ENCODE assay signal across 8 mouse cellular contexts in the genomic region with DNA sequence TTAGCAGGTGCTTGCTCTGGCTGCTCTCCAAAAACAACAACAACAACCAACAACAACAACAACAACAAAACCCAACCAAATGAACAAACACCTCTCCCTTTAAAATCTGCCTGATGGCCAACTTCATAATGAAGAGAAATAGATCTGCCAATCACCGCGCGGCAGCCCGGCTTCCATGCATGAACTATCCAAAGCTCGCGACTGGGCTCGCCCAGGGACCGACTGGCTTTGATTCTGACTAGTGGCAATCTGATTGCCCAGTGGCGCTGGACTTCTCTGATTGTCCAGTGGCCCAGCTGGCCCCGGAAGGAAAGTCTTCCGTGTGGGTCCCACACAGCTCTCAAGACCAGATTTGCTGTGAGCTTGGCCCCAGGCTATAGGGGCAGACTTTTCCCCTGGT. TPM values are rescaled to one million over a fixed set of nuclear protein-coding genes. Genes with fewer than 3 reads are reported as not detected.
DNase-seq lines count a peak whose midpoint lies in the region; ATAC-seq lines count a peak whose summit lies in the region.

No protein-coding gene starts in this region.

- H3K4me2 ChIP-seq in embryonic facial prominence, embryonic 14.5 days (ENCODE audit: low read depth, low read length) = peak overlapping the region; percentile 84
- H3K4me2 ChIP-seq in limb, embryonic 13.5 days (replicated peaks) = peak overlapping the region; percentile 94
- peak overlapping the region; percentile 97 for H3K4me2 ChIP-seq in midbrain, embryonic 14.5 days (ENCODE audit: low read length)

- WGBS in embryonic facial prominence, embryonic 14.5 days = under 1% methylated on average over 11 of the region's 11 CpGs
- WGBS in hindbrain, embryonic 10.5 days = 2% methylated on average over 11 of the region's 11 CpGs
- WGBS in limb, embryonic 13.5 days = 2% methylated on average over 11 of the region's 11 CpGs
- WGBS in midbrain, embryonic 14.5 days = under 1% methylated on average over 11 of the region's 11 CpGs

- peaks cover 49% of the 10 kb centered on the region for H3K27me3 ChIP-seq in embryonic facial prominence, embryonic 14.5 days (replicated peaks; ENCODE audit: control insufficient read depth, insufficient read depth, low read length)
- peaks cover 97% of the 10 kb centered on the region for H3K27me3 ChIP-seq in hindbrain, embryonic 10.5 days (ENCODE audit: insufficient read depth, poor library complexity, severe bottlenecking)
- H3K27me3 ChIP-seq in limb, embryonic 13.5 days = peaks cover 76% of the 10 kb centered on the region
- H3K27me3 ChIP-seq in midbrain, embryonic 14.5 days (ENCODE audit: control insufficient read depth, insufficient read depth, low read length) = peaks cover 21% of the 10 kb centered on the region

- peak overlapping the region; percentile 28; the same call in 1 of the 2 replicates for H3K9ac ChIP-seq in embryonic facial prominence, embryonic 14.5 days (ENCODE audit: low read depth, low read length)
- H3K9ac ChIP-seq in limb, embryonic 13.5 days = no peak overlapping the region
- H3K9ac ChIP-seq in midbrain, embryonic 14.5 days (replicated peaks; ENCODE audit: low read length) = peak overlapping the region; percentile 50

- H3K4me1 ChIP-seq in embryonic facial prominence, embryonic 14.5 days (ENCODE audit: control insufficient read depth, insufficient read depth, low read length) = no peaks in the 10 kb centered on the region; the same call in 1 of the 2 replicates
- H3K4me1 ChIP-seq in hindbrain, embryonic 10.5 days (replicated peaks) = peaks cover 27% of the 10 kb centered on the region
- peaks cover 18% of the 10 kb centered on the region for H3K4me1 ChIP-seq in limb, embryonic 13.5 days
- H3K4me1 ChIP-seq in midbrain, embryonic 14.5 days (ENCODE audit: control insufficient read depth, insufficient read depth, low read length) = 0 out of 2 replicates have a peak, but pooled peaks cover 5% of the 10 kb centered on the region

- DNase-seq in right cerebral cortex, postnatal 4 days = peak; percentile 37
- no peak for DNase-seq in right cerebral cortex, postnatal 25 days
- no peak for DNase-seq in embryonic facial prominence, embryonic 14.5 days (ENCODE audit: low spot score)
- DNase-seq in hindbrain, embryonic 10.5 days (ENCODE audit: low spot score) = peak; percentile 57
- peak; percentile 72 for DNase-seq in midbrain, embryonic 14.5 days
- DNase-seq in spleen, postnatal 14 days (ENCODE audit: low spot score in 2 of 2) = no peak
- no peak for DNase-seq in frontal cortex, adult 2 months (ENCODE audit: extremely low spot score in 1 of 2, low spot score in 1 of 2)

- no peak overlapping the region for H3K27ac ChIP-seq in embryonic facial prominence, embryonic 14.5 days (replicated peaks; ENCODE audit: low read depth, low read length)
- peak overlapping the region; percentile 81 for H3K27ac ChIP-seq in hindbrain, embryonic 10.5 days
- H3K27ac ChIP-seq in limb, embryonic 13.5 days = no peak overlapping the region
- no peak overlapping the region for H3K27ac ChIP-seq in midbrain, embryonic 14.5 days (replicated peaks; ENCODE audit: low read depth, low read length)

- ATAC-seq in embryonic facial prominence, embryonic 14.5 days (ENCODE audit: low read depth) = peak; percentile 56; the same call in 1 of the 2 replicates
- 0 out of 2 replicates have a peak, but pooled peaks have one; percentile 39 for ATAC-seq in limb, embryonic 13.5 days (ENCODE audit: low FRiP score, low read depth)
- no peak for ATAC-seq in midbrain, embryonic 14.5 days (ENCODE audit: low FRiP score, low TSS enrichment)

- H3K9me3 ChIP-seq in embryonic facial prominence, embryonic 14.5 days (ENCODE audit: control insufficient read depth, low read length) = no peaks in the 10 kb centered on the region
- no peaks in the 10 kb centered on the region for H3K9me3 ChIP-seq in hindbrain, embryonic 10.5 days
- no peaks in the 10 kb centered on the region for H3K9me3 ChIP-seq in limb, embryonic 13.5 days
- no peaks in the 10 kb centered on the region for H3K9me3 ChIP-seq in midbrain, embryonic 14.5 days (ENCODE audit: control insufficient read depth, low read length)

- H3K36me3 ChIP-seq in embryonic facial prominence, embryonic 14.5 days (ENCODE audit: control insufficient read depth, insufficient read depth, low read length) = no peaks in the 10 kb centered on the region
- no peaks in the 10 kb centered on the region; the same call in 1 of the 2 replicates for H3K36me3 ChIP-seq in hindbrain, embryonic 10.5 days
- H3K36me3 ChIP-seq in limb, embryonic 13.5 days = no peaks in the 10 kb centered on the region
- H3K36me3 ChIP-seq in midbrain, embryonic 14.5 days (ENCODE audit: control insufficient read depth, insufficient read depth, low read length) = no peaks in the 10 kb centered on the region

- peak overlapping the region; percentile 41 for H3K4me3 ChIP-seq in embryonic facial prominence, embryonic 14.5 days (ENCODE audit: low read depth, low read length)
- H3K4me3 ChIP-seq in hindbrain, embryonic 10.5 days = peak overlapping the region; percentile 58
- peak overlapping the region; percentile 49 for H3K4me3 ChIP-seq in limb, embryonic 13.5 days
- peak overlapping the region; percentile 48 for H3K4me3 ChIP-seq in midbrain, embryonic 14.5 days (replicated peaks; ENCODE audit: low read depth, low read length)

RNA-seq across cellular contexts. Expression of a gene that starts 0.3 kb away (rescaled TPM):
- polyA plus RNA-seq in embryonic facial prominence, embryonic 14.5 days (2014; fragmentation: Nextera tagmentation; extraction: Ambion mirVana) = 7.4 and 8.9 TPM in 2 replicates
- polyA plus RNA-seq in hindbrain, embryonic 10.5 days (2016; fragmentation: Nextera tagmentation; extraction: Ambion mirVana) = 5.4 and 6.3 TPM in 2 replicates
- 4.8 and 5.4 TPM in 2 replicates for polyA plus RNA-seq in limb, embryonic 13.5 days (2015; fragmentation: Nextera tagmentation; extraction: Ambion mirVana)
- 2.0 and 4.0 TPM in 2 replicates for polyA plus RNA-seq in midbrain, embryonic 14.5 days (2014; fragmentation: Nextera tagmentation; extraction: Ambion mirVana)
- 4.0 and 4.5 TPM in 2 replicates for polyA plus RNA-seq in frontal cortex, adult 2 months (2012; rRNA removed)

Comparison
In these comparisons a context has a peak if more than half of its experiments do, and no peak if none do; other contexts are left out.
1. DNase-seq: peak in right cerebral cortex, postnatal 4 days (single experiment), hindbrain, embryonic 10.5 days (single experiment) and midbrain, embryonic 14.5 days (single experiment); none in right cerebral cortex, postnatal 25 days (single experiment), embryonic facial prominence, embryonic 14.5 days (single experiment), spleen, postnatal 14 days (0 of 2) and frontal cortex, adult 2 months (0 of 2).
2. Peak in every context shown above with its lines, with median percentiles within 50 percentile points of each other: H3K4me2 ChIP-seq and H3K4me3 ChIP-seq.